Mouse (Mus musculus): ENCODE results near the gene Macf1.

Macf1 gene

GRCm38 (mm10) chr4:123670598-123670997, 13.6 kb downstream of the Macf1 start:
- DNase-seq (ENCODE audit: low read depth, low spot score), result no peak

GRCm38 (mm10) chr4:123669696-123670095, 14.5 kb downstream of the Macf1 start:
- peak; percentile 81 for DNase-seq (ENCODE audit: low read depth, low spot score)

GRCm38 (mm10) chr4:123667260-123667867, 16.8 kb downstream of the Macf1 start:
- DNase-seq (ENCODE audit: low read depth, low spot score), result peak; percentile 92

GRCm38 (mm10) chr4:123666517-123666916, 17.6 kb downstream of the Macf1 start:
- peak; percentile 84 for DNase-seq (ENCODE audit: low read depth, low spot score)

- no peak for DNase-seq (ENCODE audit: low read depth, low spot score)
Measured at GRCm38 (mm10) chr4:123665681-123666278, 18.4 kb downstream of the Macf1 start.

- DNase-seq (ENCODE audit: low read depth, low spot score), result peak; percentile 63
Measured at GRCm38 (mm10) chr4:123664951-123665661, 19.1 kb downstream of the Macf1 start.

- DNase-seq (ENCODE audit: low read depth, low spot score), result no peak
Measured at GRCm38 (mm10) chr4:123664021-123664950, 19.9 kb downstream of the Macf1 start.

- no peak for DNase-seq (ENCODE audit: low read depth, low spot score)
Measured at GRCm38 (mm10) chr4:123663688-123663965, 20.5 kb downstream of the Macf1 start.

GRCm38 (mm10) chr4:123662914-123663687, 21.1 kb downstream of the Macf1 start:
- DNase-seq (ENCODE audit: low read depth, low spot score), result peak; percentile 94

- DNase-seq (ENCODE audit: low read depth, low spot score), result no peak
Measured at GRCm38 (mm10) chr4:123658175-123658574, 26.0 kb downstream of the Macf1 start.

GRCm38 (mm10) chr4:123655245-123655644, 28.9 kb downstream of the Macf1 start:
- peak; percentile 90 for DNase-seq (ENCODE audit: low read depth, low spot score)

- DNase-seq (ENCODE audit: low read depth, low spot score), result peak; percentile 64
Measured at GRCm38 (mm10) chr4:123654566-123654965, 29.6 kb downstream of the Macf1 start.

GRCm38 (mm10) chr4:123653446-123653845, 30.7 kb downstream of the Macf1 start:
- peak; percentile 84 for DNase-seq (ENCODE audit: low read depth, low spot score)

GRCm38 (mm10) chr4:123652130-123652529, 32.0 kb downstream of the Macf1 start:
- no peak for DNase-seq (ENCODE audit: low read depth, low spot score)

- DNase-seq (ENCODE audit: low read depth, low spot score), result peak; percentile 81
Measured at GRCm38 (mm10) chr4:123649131-123649530, 35.0 kb downstream of the Macf1 start.

GRCm38 (mm10) chr4:123647668-123648067, 36.5 kb downstream of the Macf1 start:
- DNase-seq (ENCODE audit: low read depth, low spot score), result no peak

- no peak for DNase-seq (ENCODE audit: low read depth, low spot score)
Measured at GRCm38 (mm10) chr4:123647109-123647508, 37.1 kb downstream of the Macf1 start.

GRCm38 (mm10) chr4:123645246-123645845, 38.8 kb downstream of the Macf1 start:
- peak; percentile 58 for DNase-seq (ENCODE audit: low read depth, low spot score)

GRCm38 (mm10) chr4:123643561-123643960, 40.6 kb downstream of the Macf1 start:
- no peak for DNase-seq (ENCODE audit: low read depth, low spot score)

GRCm38 (mm10) chr4:123642877-123643276, 41.3 kb downstream of the Macf1 start:
- no peak for DNase-seq (ENCODE audit: low read depth, low spot score)

GRCm38 (mm10) chr4:123637136-123637535, 47.0 kb downstream of the Macf1 start:
- peak; percentile 50 for DNase-seq (ENCODE audit: low read depth, low spot score)

Data from ES-CJ7 (cell line).